Mouse (Mus musculus): Measurements from ENCODE around the gene Hdgfl3. TPM values are rescaled to one million over a fixed set of nuclear protein-coding genes. Genes with fewer than 3 reads are reported as not detected.
A peak's percentile ranks its signal among the peaks of the same experiment; 100 is the strongest.

Hdgfl3 gene
- polyA plus RNA-seq, 1 experiment, result 1.4 TPM

DNA sequence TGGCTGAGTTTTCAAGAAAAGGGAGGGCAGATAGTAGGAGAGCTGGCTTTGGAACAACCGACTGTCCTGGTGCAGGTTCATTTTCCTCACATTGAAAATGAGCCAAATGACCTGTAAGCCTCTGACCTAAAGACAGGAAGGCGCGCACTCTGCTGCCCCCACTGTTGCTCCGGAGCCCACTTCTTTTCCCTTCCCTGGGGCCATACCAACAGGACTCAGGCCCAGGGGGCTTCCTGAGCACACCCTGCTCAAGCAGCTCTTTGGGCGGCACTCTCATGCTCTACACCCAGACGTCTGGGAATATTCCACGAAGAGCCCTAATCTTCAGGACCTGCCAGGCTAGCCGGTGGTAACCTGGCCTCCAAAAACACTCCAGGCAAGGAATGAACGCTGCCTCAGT is 76.0 kb downstream of the Hdgfl3 start:
- H3K27ac ChIP-seq (ENCODE audit: control insufficient read depth, insufficient read depth, low read depth, low read length, poor library complexity), result peak overlapping the region; percentile 11; the same call in 1 of the 2 replicates
- peaks cover 11% of the 10 kb centered on the region for H3K4me1 ChIP-seq (ENCODE audit: control insufficient read depth, insufficient read depth, low read length)
- H3K4me3 ChIP-seq (replicated peaks; ENCODE audit: control insufficient read depth, low read depth, low read length), result peak overlapping the region; percentile 27
- WGBS, result 26% methylated on average over 9 of the region's 9 CpGs
- TF ChIP-seq POLR2A (IDR thresholded peaks at IDR 0.05; ENCODE audit: borderline replicate concordance, control insufficient read depth, low read depth, low read length), result no peak
- TF ChIP-seq CTCF (IDR thresholded peaks at IDR 0.05; ENCODE audit: control insufficient read depth, insufficient read depth, low read length), result no peak

DNA sequence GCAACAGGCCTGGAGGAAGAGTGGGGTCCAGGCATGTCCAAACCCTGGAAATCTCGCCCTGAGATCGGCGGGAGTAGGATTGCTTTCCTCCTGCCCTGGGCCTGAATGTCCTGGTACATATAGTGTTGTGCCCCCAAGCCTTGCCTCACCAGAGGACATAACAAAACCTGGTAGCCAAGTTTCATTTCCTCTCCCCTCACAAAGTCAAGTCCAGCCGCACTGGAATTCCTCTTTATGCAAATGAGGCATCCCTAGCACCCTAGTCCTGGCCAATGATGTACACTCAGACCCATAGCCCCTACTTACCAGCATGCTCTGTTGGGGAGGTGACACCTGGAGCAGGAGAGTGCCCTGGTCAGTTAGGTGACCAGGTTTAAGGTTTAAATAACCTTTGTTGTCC is 78.1 kb downstream of the Hdgfl3 start:
- Histone ChIP-seq H3K27ac (ENCODE audit: control insufficient read depth, insufficient read depth, low read depth, low read length, poor library complexity) (peak overlapping the region; percentile 10; the same call in 1 of the 2 replicates), H3K4me1 (ENCODE audit: control insufficient read depth, insufficient read depth, low read length) (peaks cover 15% of the 10 kb centered on the region), H3K4me3 (replicated peaks; ENCODE audit: control insufficient read depth, low read depth, low read length) (no peak overlapping the region)
- WGBS, result 53% methylated on average over 4 of the region's 4 CpGs
- TF ChIP-seq POLR2A (IDR thresholded peaks at IDR 0.05; ENCODE audit: borderline replicate concordance, control insufficient read depth, low read depth, low read length), result no peak
- TF ChIP-seq CTCF (IDR thresholded peaks at IDR 0.05; ENCODE audit: control insufficient read depth, insufficient read depth, low read length), result no peak

DNA sequence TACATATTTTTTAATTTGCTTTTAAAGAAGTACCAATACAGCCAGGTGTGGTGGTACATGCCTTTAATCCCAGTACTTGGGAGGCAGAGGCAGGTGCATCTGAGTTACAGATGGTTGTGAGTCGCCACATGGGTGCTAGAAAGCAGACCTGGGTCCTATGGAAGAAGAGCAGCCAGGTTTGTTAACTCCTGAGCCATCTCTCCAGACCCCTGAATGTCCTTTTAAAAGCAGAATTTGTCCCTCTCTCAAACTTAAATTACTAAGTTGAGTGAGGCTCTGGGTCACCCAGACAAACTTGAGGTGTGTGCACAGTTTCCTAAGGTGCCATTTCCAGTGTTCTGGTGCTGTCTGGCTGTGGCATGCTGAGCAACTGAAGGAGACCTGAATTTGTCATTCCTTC is 78.6 kb downstream of the Hdgfl3 start, which contains the start of gene Gm10160:
TSS of gene Gm10160 (minus strand) at position 101 of the 400 bp plus-strand sequence.
- no peak for TF ChIP-seq CTCF (IDR thresholded peaks at IDR 0.05; ENCODE audit: control insufficient read depth, insufficient read depth, low read length)
- TF ChIP-seq POLR2A (IDR thresholded peaks at IDR 0.05; ENCODE audit: borderline replicate concordance, control insufficient read depth, low read depth, low read length), result no peak
- Histone ChIP-seq H3K27ac (ENCODE audit: control insufficient read depth, insufficient read depth, low read depth, low read length, poor library complexity) (peak within 1 kb of the TSS; percentile 35; the same call in 1 of the 2 replicates), H3K4me1 (ENCODE audit: control insufficient read depth, insufficient read depth, low read length) (peaks cover 15% of the 10 kb centered on the region), H3K4me3 (replicated peaks; ENCODE audit: control insufficient read depth, low read depth, low read length) (peak within 1 kb of the TSS; percentile 25)
- WGBS, result 70% methylated on average over 1 of the region's 1 CpGs

DNA sequence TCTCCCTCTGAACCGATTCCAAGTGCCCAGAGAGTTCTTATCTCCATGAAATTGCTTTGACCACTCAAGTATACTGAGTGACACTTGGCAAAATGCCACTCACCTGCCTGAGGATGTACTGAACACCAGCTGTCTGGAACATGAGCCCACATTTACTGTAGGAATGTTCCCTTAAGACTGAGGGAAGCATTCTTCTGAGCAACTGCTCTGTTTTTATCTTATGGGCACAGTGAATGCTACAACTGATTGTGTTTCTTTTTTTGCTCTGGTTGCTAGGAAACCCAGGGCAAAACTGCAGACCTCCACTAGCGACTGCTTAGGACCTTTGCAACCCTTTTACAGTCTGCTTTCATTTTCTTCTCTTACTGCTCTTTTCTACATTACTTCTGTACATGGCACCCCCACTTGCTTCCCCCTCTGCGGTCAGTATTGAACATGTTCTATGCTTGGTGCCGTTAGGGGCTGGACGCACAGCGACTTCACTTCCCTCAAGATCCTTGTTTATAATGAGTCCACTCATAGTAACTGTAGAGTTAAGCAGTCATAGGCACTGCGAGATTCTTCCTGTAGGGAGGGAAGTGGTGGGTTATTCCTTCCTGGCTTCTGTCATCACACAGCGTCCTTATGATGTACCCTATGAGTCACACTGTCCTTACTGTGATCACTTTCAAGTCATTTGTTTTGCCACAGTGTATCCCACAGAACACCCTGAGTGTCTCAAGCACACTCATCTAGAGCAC is 79.5 kb downstream of the Hdgfl3 start:
- H3K27ac ChIP-seq (ENCODE audit: control insufficient read depth, insufficient read depth, low read depth, low read length, poor library complexity), result peak overlapping the region; percentile 35; the same call in 1 of the 2 replicates

DNA sequence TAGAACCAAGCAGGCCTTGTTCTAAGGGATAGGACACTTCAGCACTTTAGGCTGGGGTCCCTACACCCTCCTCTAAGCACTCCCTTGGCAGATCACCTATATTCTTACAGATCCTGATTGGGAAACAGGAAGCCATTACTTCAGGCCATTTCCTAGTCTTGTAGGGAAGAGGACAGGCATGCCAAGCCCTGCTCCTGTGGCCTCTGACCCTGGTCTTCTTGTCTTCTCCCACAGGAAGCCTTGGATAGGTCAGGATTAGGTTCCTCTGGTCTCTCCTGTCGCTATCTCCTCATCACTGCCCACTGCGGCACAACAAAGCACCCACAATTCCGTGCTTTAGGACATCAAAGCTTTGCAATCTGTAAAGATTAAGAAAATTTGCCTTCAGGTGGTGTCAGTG is 82.6 kb downstream of the Hdgfl3 start:
- WGBS, result 57% methylated on average over 3 of the region's 3 CpGs
- no peak for TF ChIP-seq CTCF (IDR thresholded peaks at IDR 0.05; ENCODE audit: control insufficient read depth, insufficient read depth, low read length)
- H3K27ac ChIP-seq (ENCODE audit: control insufficient read depth, insufficient read depth, low read depth, low read length, poor library complexity), result peak overlapping the region; percentile 19
- H3K4me3 ChIP-seq (replicated peaks; ENCODE audit: control insufficient read depth, low read depth, low read length), result no peak overlapping the region
- peaks cover 17% of the 10 kb centered on the region for H3K4me1 ChIP-seq (ENCODE audit: control insufficient read depth, insufficient read depth, low read length)

More for the DNA sequence above, 79.5 kb downstream of the Hdgfl3 start:
- TF ChIP-seq CTCF (IDR thresholded peaks at IDR 0.05; ENCODE audit: control insufficient read depth, insufficient read depth, low read length) (no peak), POLR2A (IDR thresholded peaks at IDR 0.05; ENCODE audit: borderline replicate concordance, control insufficient read depth, low read depth, low read length) (no peak)
- H3K4me1 ChIP-seq (ENCODE audit: control insufficient read depth, insufficient read depth, low read length), result peaks cover 16% of the 10 kb centered on the region
- peak overlapping the region; percentile 25 for H3K4me3 ChIP-seq (replicated peaks; ENCODE audit: control insufficient read depth, low read depth, low read length)
- 3% methylated on average over 8 of the region's 8 CpGs for WGBS

DNA sequence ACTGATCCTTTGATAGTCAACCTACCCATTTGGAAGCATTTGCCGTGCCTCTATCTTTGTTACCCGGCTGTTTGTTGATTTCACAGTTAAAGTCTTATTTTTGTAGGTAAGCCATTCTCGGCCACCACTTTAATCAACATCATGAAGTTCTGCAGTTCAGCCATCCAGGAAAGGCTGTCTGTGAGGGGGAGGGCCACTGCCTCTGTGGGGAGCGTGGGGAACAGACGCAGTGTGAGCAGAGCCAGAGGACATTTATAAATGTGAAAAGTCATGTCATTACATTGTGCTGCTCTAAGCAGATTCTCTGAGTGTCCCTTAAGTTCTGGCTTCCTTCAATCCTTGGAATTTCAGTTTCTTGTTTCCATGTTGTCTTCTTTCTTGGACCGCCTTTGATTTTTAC is 84.1 kb downstream of the Hdgfl3 start:
- 72% methylated on average over 6 of the region's 6 CpGs for WGBS
- no peak overlapping the region for H3K27ac ChIP-seq (ENCODE audit: control insufficient read depth, insufficient read depth, low read depth, low read length, poor library complexity)
- H3K4me1 ChIP-seq (ENCODE audit: control insufficient read depth, insufficient read depth, low read length), result peaks cover 17% of the 10 kb centered on the region
- H3K4me3 ChIP-seq (replicated peaks; ENCODE audit: control insufficient read depth, low read depth, low read length), result no peak overlapping the region
- no peak for TF ChIP-seq POLR2A (IDR thresholded peaks at IDR 0.05; ENCODE audit: borderline replicate concordance, control insufficient read depth, low read depth, low read length)
- no peak for TF ChIP-seq CTCF (IDR thresholded peaks at IDR 0.05; ENCODE audit: control insufficient read depth, insufficient read depth, low read length)

DNA sequence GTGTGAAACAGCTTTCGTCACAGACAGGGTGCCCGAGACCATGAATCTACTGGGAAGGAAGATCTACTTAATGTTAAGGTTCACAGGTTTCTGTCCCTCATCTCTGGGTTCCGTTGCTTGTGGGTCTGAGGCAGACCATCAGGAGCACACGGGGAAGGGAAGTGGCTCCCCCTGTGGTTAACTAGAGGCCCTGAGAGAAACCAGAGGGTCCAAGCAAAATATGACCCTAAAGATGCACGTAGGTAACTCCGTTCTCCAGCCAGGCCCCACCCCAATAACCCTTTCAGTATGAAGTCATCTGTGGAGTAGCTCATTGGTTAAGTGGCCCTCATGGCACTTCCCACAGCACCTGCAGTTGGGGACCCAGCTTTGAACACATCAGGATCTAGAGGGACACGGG is 84.6 kb downstream of the Hdgfl3 start:
- TF ChIP-seq CTCF (IDR thresholded peaks at IDR 0.05; ENCODE audit: control insufficient read depth, insufficient read depth, low read length) (no peak), POLR2A (IDR thresholded peaks at IDR 0.05; ENCODE audit: borderline replicate concordance, control insufficient read depth, low read depth, low read length) (no peak)
- H3K4me3 ChIP-seq (replicated peaks; ENCODE audit: control insufficient read depth, low read depth, low read length), result no peak overlapping the region
- peak overlapping the region; percentile 75 for H3K27ac ChIP-seq (ENCODE audit: control insufficient read depth, insufficient read depth, low read depth, low read length, poor library complexity)
- WGBS, result 29% methylated on average over 7 of the region's 7 CpGs
- peaks cover 17% of the 10 kb centered on the region for H3K4me1 ChIP-seq (ENCODE audit: control insufficient read depth, insufficient read depth, low read length)

DNA sequence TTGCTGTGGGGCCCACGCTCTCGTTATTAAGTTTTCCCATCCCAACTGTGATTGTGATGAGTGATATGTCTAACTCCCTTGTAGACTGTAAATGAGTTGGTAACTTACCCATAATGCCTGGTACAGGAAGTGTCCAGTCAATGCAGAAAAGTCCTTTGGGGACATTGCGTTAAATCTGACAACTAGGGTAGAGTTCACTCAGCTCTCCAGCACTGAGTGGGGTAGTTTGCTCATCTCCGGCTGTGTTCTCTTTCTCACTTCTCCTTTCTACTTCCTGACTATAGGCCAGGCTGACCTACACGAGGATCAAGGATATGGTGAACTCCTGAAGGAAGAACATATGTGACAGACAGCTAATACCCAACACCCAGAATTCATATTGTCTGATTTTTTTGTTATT is 85.1 kb downstream of the Hdgfl3 start:
- Histone ChIP-seq H3K27ac (ENCODE audit: control insufficient read depth, insufficient read depth, low read depth, low read length, poor library complexity) (peak overlapping the region; percentile 75; the same call in 1 of the 2 replicates), H3K4me3 (replicated peaks; ENCODE audit: control insufficient read depth, low read depth, low read length) (no peak overlapping the region), H3K4me1 (ENCODE audit: control insufficient read depth, insufficient read depth, low read length) (peaks cover 16% of the 10 kb centered on the region)
- TF ChIP-seq POLR2A (IDR thresholded peaks at IDR 0.05; ENCODE audit: borderline replicate concordance, control insufficient read depth, low read depth, low read length) (no peak), CTCF (IDR thresholded peaks at IDR 0.05; ENCODE audit: control insufficient read depth, insufficient read depth, low read length) (no peak)
- 22% methylated on average over 5 of the region's 5 CpGs for WGBS

All from bone marrow, adult 2 months (tissue).